Mouse (Mus musculus): ENCODE results near the gene Zfp207. TPM values are rescaled to one million over a fixed set of nuclear protein-coding genes. Genes with fewer than 3 reads are reported as not detected.
A peak's percentile ranks its signal among the peaks of the same experiment; 100 is the strongest.
"Not testable (repeated sequence)": the region's sequence is repeated elsewhere in the genome, so short reads cannot be mapped to it uniquely, and the experiment has no call there.

Zfp207 gene
- total RNA-seq, 2 experiments from 2014 or later = 68.8 to 68.9 TPM

DNA sequence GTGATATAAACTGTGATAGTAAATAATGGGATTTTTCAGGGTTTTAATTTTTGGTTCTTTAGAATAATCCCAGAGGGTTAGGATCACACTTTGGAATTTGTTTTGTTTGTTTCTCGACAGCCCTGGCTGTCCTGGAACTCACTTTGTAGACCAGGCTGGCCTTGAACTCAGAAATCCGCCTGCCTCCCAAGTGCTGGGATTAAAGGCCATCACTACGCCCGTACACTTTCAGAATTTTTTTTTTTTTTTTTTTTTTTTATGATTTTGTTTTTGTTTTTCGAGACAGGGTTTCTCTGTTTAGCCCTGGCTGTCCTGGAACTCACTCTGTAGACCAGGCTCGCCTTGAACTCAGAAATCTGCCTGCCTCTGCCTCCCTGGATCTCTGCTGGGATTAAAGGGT, 24.8 kb downstream of the Zfp207 start:
- not testable (repeated sequence) for DNase-seq

DNA sequence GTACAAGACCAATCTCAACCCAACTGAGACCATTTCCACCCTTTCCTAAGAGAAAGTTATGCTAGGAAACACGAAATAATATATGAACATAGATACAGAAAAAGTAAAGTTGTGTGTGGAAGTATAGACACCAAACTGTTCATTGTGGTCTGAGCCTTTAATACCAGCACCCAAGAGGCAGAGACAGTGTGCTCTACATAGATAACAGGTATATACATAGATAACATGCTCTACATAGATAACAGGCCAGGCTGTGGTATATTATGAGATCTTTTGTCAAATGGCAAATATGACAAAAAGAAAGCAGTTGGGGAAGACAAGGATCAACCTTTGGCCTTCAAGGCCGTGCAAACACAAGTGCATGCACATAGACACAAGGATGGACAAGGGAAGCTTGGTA, 27.3 kb downstream of the Zfp207 start:
- no peak for DNase-seq

DNA sequence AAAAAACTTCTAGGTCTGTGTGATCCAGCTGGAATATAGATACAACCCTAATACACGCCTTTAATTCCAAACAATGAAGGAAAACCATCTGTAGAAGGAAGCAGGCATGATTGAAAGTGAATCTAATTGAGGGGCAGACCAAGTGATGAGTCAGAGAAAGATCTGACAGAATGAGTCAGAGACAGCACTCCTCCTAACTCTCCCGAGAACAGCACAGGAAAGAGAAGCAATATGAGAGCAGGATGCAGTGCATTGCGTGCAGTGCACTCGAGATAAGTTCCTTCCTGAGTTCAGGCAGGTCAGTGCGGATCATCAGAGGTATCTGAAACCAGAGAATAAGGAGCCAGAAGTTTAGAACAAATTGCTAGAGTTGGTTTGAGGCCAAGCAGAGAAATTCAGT, 34.0 kb downstream of the Zfp207 start:
- DNase-seq = no peak

DNA sequence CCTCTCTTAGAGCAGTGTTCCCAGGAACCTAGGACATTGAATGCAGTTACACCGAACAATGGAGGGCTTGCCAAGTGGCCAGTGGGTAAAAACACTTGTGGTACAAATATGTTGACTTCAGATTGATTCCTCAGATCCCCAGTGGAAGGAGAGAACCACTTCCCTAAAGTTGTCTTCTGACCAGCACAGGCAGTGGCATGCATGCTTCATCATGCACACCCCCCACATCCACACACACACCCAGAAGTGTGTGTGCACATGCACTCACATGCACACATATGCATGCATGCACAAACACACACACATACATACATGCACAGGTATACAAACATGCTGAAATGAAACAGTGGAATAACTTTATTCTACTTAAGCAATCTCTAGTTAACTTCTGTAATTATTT, 36.7 kb downstream of the Zfp207 start:
- no peak for DNase-seq

DNA sequence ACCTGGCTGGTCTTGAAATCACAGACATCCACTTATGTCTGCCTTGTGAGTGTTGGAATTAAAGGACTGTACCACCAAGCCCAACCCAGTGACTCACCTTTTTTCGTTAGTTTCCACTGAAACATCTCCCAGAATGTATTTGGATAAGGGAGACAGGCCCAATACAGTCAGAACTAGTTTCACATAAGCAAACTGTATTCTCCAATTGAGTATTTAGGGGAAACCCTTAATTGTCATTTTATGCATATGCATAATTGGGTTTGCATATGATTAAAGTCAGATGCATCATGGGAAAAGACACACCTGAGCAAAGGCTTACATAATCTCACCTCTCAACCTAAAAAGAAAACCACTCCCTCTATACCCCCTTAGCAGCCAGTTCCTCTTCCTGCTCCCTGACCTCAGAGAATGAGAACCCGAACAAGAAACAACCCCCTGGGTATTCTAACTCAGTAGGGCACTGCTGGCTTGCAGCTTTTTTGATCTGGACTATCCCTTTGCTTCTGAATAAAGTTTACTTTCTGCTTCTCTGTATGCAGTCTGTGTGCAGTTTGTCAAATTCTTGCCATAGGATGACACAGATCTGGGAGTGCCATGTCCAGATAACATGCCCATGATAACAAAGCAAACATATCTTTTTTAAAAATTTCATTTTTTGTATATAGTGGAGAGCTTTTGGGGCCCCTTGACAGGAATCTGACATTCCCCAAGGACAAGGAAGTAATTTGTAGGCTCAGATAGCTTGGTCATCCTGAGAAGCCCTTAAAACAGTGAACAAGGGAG, 37.3 kb downstream of the Zfp207 start:
- no peak for DNase-seq

DNA sequence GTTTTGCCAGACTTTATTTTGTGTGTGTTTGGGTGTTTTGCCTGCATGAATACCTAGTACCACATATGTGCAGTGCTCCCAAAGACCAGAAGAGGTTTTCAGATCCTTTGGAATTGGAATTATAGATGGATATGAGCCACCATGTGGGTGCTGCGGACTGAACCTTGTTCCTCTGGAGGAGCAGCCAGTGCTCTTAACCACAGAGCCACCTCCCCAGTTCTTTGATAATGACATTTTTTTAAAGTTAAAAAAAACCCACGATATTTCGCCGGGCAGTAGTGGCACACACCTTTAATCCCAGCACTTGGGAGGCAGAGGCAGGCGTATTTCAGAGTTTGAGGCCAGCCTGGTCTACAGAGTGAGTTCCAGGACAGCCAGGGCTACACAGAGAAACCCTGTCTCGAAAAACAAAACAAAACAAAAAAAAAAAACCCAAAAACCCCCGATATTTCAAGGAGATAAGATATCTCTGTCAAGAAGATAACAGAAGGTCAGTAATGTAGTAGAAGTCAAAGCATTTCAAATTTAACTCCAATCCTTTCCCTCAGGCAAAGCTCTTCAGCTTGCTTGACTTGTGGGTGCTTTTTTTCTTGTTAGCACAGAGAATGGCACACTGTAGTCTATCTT, 38.5 kb downstream of the Zfp207 start:
- no peak for DNase-seq

DNA sequence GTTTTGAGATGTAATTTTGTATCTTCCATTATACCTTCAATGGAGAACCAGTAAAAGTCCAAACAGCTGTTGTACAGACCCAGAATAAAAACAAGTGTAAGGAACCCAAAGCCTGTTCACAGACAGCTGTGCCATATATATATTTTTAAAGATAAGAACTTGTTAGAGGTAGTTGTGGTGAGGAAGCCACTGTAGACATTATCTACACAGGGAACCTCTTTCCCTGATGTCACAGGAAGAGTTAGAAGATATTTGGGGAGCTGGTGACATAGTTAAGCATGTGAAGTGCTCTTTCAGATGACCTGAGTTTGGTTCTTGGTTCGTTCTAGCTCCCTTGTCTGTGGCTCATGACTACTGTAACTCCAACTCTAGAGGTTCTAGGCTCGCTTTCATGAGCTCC, 41.6 kb downstream of the Zfp207 start:
- no peak for DNase-seq

DNA sequence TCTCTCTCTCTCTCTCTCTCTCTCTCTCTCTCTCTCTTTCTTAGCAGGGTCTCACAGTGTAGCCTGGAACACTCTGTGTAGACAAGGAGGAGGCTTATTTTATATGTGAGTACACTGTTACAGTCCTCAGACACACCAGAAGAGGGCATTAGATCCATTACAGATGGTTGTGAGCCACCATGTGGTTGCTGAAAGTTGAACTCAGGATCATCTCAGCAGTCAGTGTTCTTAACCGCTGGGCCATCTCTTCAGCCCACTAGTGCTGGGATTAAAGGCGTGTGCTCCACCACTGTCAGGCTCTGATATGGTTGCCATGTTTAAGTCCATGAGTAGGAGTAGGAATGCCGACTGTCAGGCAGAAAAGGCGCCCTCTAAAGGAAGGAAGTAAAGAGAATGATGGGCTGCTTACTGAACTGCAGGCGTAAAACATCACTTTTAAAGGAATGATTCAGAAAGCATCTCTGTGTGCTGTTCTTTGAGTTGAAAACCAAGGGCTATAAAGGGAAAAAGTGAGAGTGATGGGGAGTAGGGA, 42.2 kb downstream of the Zfp207 start:
- DNase-seq = no peak

DNA sequence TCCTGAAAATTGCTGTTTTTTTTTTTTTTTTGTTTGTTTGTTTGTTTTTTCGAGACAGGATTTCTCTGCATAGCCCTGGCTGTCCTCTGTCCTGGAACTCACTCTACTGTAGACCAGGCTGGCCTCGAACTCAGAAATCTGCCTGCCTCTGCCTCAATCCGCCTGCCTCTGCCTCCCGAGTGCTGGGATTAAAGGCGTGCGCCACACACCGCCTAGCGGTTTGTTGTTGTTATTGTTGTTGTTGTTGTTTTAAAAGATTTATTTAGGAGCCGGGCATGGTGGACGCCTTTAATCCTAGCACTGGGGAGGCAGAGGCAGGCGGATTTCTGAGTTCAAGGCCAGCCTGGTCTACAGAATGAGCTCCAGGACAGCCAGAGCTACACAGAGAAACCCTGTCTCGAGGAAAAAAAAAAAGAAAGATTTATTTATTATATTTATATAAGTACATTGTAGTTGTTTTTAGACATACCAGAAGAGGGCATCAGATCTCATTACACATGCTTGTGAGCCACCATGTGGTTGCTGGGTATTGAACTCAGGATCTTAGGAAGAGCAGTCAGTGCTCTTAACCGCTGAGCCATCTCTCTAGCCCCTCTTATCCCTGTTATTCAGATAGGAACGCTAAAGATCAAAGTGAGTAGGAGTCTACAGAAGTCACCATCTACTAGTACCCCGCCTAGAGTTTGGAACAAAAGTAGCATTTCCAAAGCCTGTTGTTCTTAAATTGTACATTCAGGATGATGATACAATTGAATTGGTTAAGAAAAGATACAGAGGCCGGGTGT, 43.1 kb downstream of the Zfp207 start:
- DNase-seq = not testable (repeated sequence)

DNA sequence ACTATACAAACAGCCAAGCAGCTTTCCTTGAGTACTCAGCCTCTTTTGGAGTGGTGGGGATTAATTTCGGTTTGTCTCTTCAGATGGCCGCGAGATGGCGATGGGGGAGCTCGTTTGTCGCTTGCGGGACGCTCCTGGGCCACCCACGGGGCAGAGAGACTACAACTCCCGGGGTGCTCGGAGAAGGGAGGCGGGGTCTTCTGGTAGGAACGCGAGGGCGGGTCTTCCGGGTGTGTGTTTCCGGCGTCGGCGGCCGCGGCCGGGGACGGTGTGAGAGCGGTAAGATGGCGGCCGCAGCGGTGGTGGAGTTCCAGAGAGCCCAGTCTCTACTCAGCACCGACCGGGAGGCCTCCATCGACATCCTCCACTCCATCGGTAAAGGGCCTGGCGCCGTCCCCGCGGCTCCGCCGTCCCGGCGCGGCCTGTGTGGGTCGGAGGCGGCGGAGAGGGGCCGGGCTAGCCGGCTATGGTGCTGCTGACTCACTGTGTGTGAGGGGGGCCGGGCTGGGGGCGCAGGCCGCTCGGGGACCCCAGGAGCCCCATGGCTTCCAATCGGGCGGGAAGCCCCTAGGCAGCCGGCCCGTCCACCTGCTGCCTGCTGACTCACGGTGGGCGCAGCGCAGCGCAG, 45.4 kb downstream of the Zfp207 start, which contains the start of gene Psmd11:
Psmd11 (plus strand) TSS at position 235 of the 628 bp plus-strand sequence.
- peak; percentile 96 to 98 for DNase-seq

DNA sequence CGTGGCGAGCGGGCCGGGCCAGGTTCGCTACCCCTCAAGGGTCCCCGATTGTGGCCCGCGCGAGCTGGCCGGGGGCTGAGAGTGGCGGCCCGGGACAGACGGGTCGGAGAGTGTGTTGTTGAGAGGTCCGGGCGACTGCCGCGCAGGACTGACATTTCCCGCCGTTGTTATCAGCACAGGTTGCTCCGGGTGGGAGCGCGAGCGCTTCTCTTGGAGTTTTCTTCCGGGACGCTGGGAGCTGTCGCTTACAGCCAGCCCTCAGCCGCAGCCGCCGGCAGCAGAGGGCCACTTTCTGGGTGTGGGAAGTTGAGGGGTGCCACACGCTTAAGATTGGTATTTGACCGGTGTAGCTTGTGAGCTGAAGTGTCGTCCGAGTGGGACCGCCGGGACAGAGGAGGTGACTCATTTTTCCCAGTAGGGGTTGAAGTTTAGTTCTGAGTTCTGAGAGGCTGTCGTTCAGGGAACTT, 46.0 kb downstream of the Zfp207 start:
- peak in 1 of 2 experiments; percentile 60 for DNase-seq

DNA sequence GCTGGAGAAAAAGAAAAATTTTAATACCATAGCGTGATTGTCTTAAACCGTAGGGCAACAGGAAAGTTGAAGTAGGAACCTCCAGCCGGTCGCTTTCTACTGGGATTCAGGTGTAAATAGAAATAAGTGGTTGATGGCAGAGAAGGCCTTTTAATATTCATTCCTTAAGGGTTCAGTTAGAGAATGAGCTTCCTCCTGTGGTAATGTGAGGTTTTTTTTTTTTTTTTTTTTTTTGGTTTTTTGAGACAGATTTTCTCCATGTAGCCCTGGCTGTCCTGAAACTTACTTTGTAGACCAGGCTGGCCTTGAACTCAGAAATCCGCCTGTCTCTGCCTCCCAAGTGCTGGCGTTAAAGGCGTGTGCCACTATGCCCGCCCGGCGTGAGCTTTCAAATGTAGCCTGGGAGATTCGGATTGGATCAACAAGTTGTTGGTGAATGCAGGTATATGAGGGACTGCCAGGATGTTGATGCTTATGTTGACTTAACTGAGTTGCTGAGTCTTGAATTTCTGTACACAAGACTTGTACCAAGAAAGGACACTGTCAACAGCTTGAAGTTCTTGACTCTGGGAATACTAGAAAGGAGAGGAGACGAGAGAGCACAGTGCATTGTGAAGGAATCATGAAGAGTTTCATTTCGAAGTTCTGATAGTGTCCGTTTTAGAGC, 46.6 kb downstream of the Zfp207 start:
- no peak for DNase-seq

DNA sequence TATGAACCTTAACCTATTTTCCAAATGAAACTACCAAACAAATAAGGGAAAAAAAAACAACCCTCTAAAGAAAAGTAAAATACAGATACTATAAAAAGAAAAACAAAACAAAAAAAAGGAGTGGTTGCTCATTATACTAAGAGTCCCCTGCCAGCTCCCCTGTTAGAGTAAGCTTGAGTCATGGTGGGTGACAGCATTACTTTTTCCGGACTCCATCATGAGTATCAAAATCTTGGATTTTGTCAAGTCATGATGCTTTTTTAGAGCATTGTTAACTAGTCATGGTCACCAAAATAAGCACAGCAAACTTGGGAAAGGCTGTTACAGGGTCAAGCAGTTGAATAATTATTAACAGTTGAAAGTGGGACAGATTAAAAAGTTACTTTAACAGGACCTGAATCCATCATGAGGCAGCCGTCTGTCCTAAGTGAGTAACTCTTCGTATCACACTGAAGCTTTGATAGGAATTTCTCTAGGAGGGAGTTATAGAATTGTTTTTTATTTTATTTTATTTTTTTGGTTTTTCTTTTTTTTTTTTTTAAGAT, 47.4 kb downstream of the Zfp207 start:
- no peak for DNase-seq

DNA sequence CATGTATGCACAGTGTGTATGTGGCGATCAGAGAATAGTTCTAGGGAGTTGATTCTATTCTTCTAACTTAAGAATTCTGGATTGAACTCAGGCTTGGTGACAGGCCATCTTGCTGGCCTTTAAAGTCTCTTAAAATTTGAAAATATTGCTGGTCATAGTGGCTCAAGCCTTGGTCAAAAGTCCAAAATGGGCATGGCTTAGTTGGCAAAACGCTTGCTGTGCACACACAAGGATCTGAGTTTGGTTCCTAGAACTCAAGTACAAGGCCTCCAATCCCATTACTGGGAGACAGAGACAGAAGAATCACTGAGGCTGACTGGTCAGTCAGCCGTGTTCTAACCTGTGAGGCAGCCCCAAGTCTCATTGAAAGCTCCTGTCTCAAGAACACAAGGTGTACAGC, 63.8 kb downstream of the Zfp207 start:
- no peak for DNase-seq

DNA sequence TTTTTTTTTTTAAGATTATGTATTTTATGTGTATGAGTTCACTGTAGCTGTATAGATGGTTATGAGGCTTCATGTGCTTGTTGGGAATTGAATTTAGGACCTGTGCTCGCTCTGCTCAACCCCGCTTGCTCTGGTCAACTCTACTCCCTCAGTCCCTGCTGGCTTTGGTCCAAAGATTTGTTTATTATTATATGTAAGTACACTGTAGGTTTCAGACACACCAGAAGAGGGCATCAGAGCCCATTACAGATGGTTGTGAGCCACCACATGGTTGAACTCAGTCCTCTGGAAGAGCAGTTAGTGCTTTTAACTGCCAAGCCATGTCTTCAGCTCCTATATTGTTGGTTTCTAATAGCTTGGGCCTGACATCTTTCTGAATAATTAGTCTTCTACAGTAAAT, 66.8 kb downstream of the Zfp207 start:
- peak in 1 of 2 experiments; percentile 8 for DNase-seq

DNA sequence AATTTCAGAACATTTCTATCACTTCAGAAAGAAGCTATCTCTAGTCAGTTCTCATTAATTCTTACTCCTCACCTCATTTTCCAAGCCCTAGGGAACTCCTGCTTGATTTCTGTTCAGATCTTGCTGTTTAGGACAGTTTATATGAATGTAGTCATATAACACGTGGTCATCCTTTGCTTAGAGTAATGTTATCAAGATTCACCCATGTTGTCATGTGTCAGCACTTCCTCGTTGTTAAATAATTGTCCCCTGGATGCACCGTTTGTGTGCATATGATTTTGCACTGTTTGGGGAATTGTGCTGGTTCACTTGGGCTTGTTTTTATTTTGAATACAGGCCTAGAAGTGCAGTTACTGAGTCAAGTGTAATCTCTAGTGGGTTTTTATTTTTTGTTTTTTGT, 69.2 kb downstream of the Zfp207 start:
- no peak for DNase-seq

DNA sequence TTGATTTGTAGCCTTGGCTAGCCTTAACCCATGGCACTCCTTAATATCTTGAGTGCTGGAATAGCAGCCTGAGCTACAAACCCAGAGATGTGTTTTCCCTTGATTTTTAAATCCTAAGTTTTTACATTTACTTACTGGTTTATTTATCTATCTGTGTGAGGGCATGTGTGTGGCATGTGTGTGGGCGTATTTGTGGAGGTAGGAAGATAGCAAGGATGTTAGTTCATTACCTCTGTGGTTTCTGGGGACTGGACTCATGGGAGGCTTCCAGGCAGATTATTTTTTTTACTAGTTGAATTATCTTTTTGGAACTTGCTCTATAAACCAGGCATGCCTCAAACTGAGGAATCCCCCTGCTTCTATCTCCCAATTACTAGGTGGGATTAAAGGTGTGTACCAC, 70.1 kb downstream of the Zfp207 start:
- no peak for DNase-seq

Data from heart, adult 18-20 months (tissue).